Comparison of ENCODE assay signal across 8 mouse cellular contexts in genomic region chr12:31973473-31974172, GRCm38 (mm10). TPM values are rescaled to one million over a fixed set of nuclear protein-coding genes. Genes with fewer than 3 reads are reported as not detected.
DNase-seq lines count a peak whose midpoint lies in the region; ATAC-seq and TF ChIP-seq lines count a peak whose summit lies in the region.

No protein-coding gene starts in this region.

- ATAC-seq in neural tube, embryonic 11.5 days (ENCODE audit: insufficient read depth, low FRiP score, low TSS enrichment), result peak; percentile 61
- peak; percentile 97 for ATAC-seq in intestine, embryonic 16.5 days
- ATAC-seq in liver, embryonic 14.5 days (ENCODE audit: insufficient read depth), result peak; percentile 76

- 73% methylated on average over 13 of the region's 13 CpGs for WGBS in neural tube, embryonic 11.5 days
- WGBS in intestine, embryonic 16.5 days, result 59% methylated on average over 13 of the region's 13 CpGs
- WGBS in liver, embryonic 14.5 days (ENCODE audit: insufficient replicate concordance), result 63% methylated on average over 13 of the region's 13 CpGs

- no peak overlapping the region for H3K4me2 ChIP-seq in neural tube, embryonic 11.5 days (ENCODE audit: low read depth)
- H3K4me2 ChIP-seq in intestine, embryonic 16.5 days (ENCODE audit: low read depth, low read length), result no peak overlapping the region
- no peak overlapping the region for H3K4me2 ChIP-seq in liver, embryonic 14.5 days (ENCODE audit: low read depth)

- no peak overlapping the region for H3K27ac ChIP-seq in neural tube, embryonic 11.5 days (ENCODE audit: low read depth, low read length)
- no peak overlapping the region for H3K27ac ChIP-seq in intestine, embryonic 16.5 days (ENCODE audit: low read length)
- no peak overlapping the region for H3K27ac ChIP-seq in liver, embryonic 14.5 days

- no peaks in the 10 kb centered on the region for H3K4me1 ChIP-seq in neural tube, embryonic 11.5 days (ENCODE audit: control insufficient read depth, insufficient read depth, low read length)
- no peaks in the 10 kb centered on the region for H3K4me1 ChIP-seq in intestine, embryonic 16.5 days (ENCODE audit: control insufficient read depth, insufficient read depth, low read length)
- H3K4me1 ChIP-seq in liver, embryonic 14.5 days (replicated peaks; ENCODE audit: control insufficient read depth in 2 of 2, insufficient read depth in 2 of 2, low read length in 1 of 2), result no peaks in the 10 kb centered on the region

- H3K27me3 ChIP-seq in neural tube, embryonic 11.5 days (ENCODE audit: control insufficient read depth, insufficient read depth, low read length), result no peaks in the 10 kb centered on the region
- H3K27me3 ChIP-seq in intestine, embryonic 16.5 days (replicated peaks; ENCODE audit: control insufficient read depth, insufficient read depth, low read length), result no peaks in the 10 kb centered on the region
- no peaks in the 10 kb centered on the region for H3K27me3 ChIP-seq in liver, embryonic 14.5 days (ENCODE audit: control insufficient read depth, insufficient read depth, low read length)

- H3K4me3 ChIP-seq in neural tube, embryonic 11.5 days (ENCODE audit: low read depth, low read length), result no peak overlapping the region
- no peak overlapping the region for H3K4me3 ChIP-seq in intestine, embryonic 16.5 days (ENCODE audit: low read length)
- H3K4me3 ChIP-seq in liver, embryonic 14.5 days (ENCODE audit: insufficient read depth in 1 of 2, low read depth in 2 of 2, low read length in 2 of 2), result no peak overlapping the region

- no peaks in the 10 kb centered on the region for H3K9me3 ChIP-seq in neural tube, embryonic 11.5 days (ENCODE audit: control insufficient read depth, low read length)
- no peaks in the 10 kb centered on the region for H3K9me3 ChIP-seq in intestine, embryonic 16.5 days (ENCODE audit: control insufficient read depth, low read length)
- H3K9me3 ChIP-seq in liver, embryonic 14.5 days (ENCODE audit: control insufficient read depth, low read length), result no peaks in the 10 kb centered on the region

- no peak overlapping the region for H3K9ac ChIP-seq in neural tube, embryonic 11.5 days (ENCODE audit: low read length)
- no peak overlapping the region for H3K9ac ChIP-seq in intestine, embryonic 16.5 days (ENCODE audit: low read depth, low read length)
- H3K9ac ChIP-seq in liver, embryonic 14.5 days (replicated peaks), result no peak overlapping the region

- peak; percentile 24 for DNase-seq in neural tube, embryonic 11.5 days (ENCODE audit: low spot score)
- no peak for DNase-seq in neural tube, embryonic 10.5 days (ENCODE audit: extremely low spot score, low spot score)
- peak; percentile 42 to 47 for DNase-seq in cerebellum, adult 18-20 months
- DNase-seq in gastrocnemius, postnatal 25 days, result peak; percentile 60
- DNase-seq in liver, embryonic 14.5 days (ENCODE audit: low read depth in 3 of 3, low spot score in 3 of 3), result peak in 1 of 3 experiments; percentile 52
- peak; percentile 51 for DNase-seq in retina, adult 2 months (ENCODE audit: low read depth, low spot score)
- DNase-seq in frontal cortex, postnatal 10 days (ENCODE audit: low spot score in 2 of 2), result no peak

- peak; percentile 56; the same call in 1 of the 2 replicates for TF ChIP-seq EP300 in liver, embryonic 14.5 days (IDR thresholded peaks at IDR 0.05; ENCODE audit: low read depth)

- H3K36me3 ChIP-seq in neural tube, embryonic 11.5 days (ENCODE audit: control insufficient read depth, insufficient read depth, low read length), result no peaks in the 10 kb centered on the region
- H3K36me3 ChIP-seq in intestine, embryonic 16.5 days (ENCODE audit: control insufficient read depth, insufficient read depth, low read length), result no peaks in the 10 kb centered on the region
- H3K36me3 ChIP-seq in liver, embryonic 14.5 days (replicated peaks; ENCODE audit: control insufficient read depth, insufficient read depth, low read depth), result peaks cover 49% of the 10 kb centered on the region

- no peak for TF ChIP-seq CTCF in liver, embryonic 14.5 days (IDR thresholded peaks at IDR 0.05; ENCODE audit: low read depth)

RNA-seq across cellular contexts. Expression of gene Hbp1, which starts 23.3 kb away (rescaled TPM):
- 100 and 103 TPM in 2 replicates for polyA plus RNA-seq in neural tube, embryonic 11.5 days (2014; fragmentation: Nextera tagmentation; extraction: Ambion mirVana)
- 10 to 100 TPM; 50.4 to 53.3 TPM for total RNA-seq in gastrocnemius, postnatal 25 days (2021)
- 82.1 and 82.8 TPM in 2 replicates for polyA plus RNA-seq in intestine, embryonic 16.5 days (2015; fragmentation: Nextera tagmentation; extraction: Ambion mirVana)
- 19.2 and 27.0 TPM in 2 replicates for polyA plus RNA-seq in liver, embryonic 14.5 days (2012; rRNA removed)
- polyA plus RNA-seq in liver, embryonic 14.5 days (2014; fragmentation: Nextera tagmentation; extraction: Ambion mirVana), result 32.8 and 36.3 TPM in 2 replicates

Comparison
In these comparisons a context has a peak if more than half of its experiments do, and no peak if none do; other contexts are left out.
1. DNase-seq: peak in neural tube, embryonic 11.5 days (single experiment), cerebellum, adult 18-20 months (2 of 2), gastrocnemius, postnatal 25 days (single experiment) and retina, adult 2 months (single experiment); none in neural tube, embryonic 10.5 days (single experiment) and frontal cortex, postnatal 10 days (0 of 2).
2. Peak in every context shown above with its lines, with median percentiles within 50 percentile points of each other: ATAC-seq.